Mouse (Mus musculus): ENCODE measurements at regions not wholly inside any gene's neighbourhood (a gene's known extent, or its start where the extent isn't known, plus 50 kb on each side); places are given as distances from the start of the nearest gene placed in this dataset.

DNA sequence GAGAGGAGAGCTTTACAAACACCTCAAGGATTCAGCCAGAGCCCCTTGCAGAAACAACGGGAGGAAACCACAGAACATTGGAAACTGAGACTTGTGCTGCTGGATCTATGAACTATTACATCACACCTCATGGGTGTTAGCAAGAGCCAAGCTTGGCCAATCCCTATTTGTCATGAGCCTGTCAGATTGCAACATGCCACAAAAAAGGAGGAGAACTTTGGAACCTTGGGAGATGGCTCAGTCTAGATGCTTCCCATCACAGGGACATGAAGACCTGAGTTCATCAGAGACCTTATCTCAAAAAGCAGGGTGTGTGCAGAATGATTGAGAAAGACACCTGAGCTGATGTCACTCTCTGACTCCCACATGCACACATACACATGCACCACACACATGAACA lies 68.3 kb upstream of the Onecut1 start:
- WGBS = 71% methylated on average over 1 of the region's 1 CpGs
- H3K4me2 ChIP-seq (replicated peaks) = no peak overlapping the region

DNA sequence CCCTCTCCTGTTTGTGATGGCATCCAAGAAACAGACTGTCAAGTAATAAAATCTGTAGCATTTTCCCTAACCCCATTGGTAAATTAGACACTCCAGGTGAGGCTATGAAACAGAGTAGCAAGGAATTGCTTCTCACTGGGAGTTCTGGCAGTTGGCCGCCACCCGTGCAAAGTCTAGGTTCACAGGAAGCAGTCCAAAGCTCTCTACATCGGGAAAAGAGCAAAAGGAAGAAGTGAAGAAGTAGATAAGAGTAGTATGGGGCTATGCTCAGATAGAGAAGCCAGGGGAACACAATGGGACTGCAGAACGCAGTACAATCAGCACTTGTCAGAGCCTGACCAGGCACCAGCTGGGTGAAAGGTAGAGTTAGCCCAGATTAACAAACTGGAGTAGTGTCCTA lies 65.7 kb upstream of the Onecut1 start:
- Histone ChIP-seq H3K4me1 (no peaks in the 10 kb centered on the region), H3K9ac (no peak overlapping the region), H3K4me3 (no peak overlapping the region), H3K36me3 (no peaks in the 10 kb centered on the region), H3K4me2 (replicated peaks) (no peak overlapping the region), H3K9me3 (no peaks in the 10 kb centered on the region), H3K27me3 (replicated peaks) (no peaks in the 10 kb centered on the region), H3K27ac (no peak overlapping the region)
- ATAC-seq (ENCODE audit: low FRiP score, low read depth) = no peak
- 87% methylated on average over 4 of the region's 4 CpGs for WGBS

More for the DNA sequence above, 68.3 kb upstream of the Onecut1 start:
- no peaks in the 10 kb centered on the region for H3K4me1 ChIP-seq
- H3K4me3 ChIP-seq = no peak overlapping the region
- H3K36me3 ChIP-seq = no peaks in the 10 kb centered on the region
- H3K9me3 ChIP-seq = no peaks in the 10 kb centered on the region
- ATAC-seq (ENCODE audit: low FRiP score, low read depth) = no peak
- no peaks in the 10 kb centered on the region for H3K27me3 ChIP-seq (replicated peaks)
- H3K27ac ChIP-seq = no peak overlapping the region
- H3K9ac ChIP-seq = no peak overlapping the region

DNA sequence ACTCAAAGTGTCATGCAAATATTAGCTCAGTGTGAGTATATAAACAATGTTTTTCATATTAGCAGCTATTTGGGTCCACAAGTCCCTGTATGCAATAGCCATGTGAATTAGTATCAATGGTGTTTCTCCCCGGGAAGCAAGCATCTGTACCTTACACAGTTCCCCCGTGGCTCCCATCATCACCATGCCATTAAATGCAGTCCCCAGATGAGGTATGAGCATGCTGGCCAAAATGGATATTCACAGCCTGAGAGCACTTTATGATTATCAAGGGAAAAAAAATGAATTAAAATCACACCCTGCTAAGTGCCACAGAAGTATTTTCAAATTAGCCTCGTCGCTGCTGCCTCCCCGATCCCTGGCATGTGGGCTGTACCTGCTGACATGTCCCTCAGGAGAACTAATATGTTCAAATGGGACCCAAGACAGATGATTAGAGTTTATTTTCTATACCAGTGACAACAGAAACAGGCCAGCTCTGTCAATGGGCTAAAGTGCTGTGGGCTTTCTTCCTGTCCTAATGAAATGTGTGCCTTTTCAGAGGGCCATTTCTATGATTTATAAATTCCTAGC lies 64.4 kb upstream of the Onecut1 start:
- Histone ChIP-seq H3K36me3 (no peaks in the 10 kb centered on the region), H3K4me2 (replicated peaks) (no peak overlapping the region), H3K9me3 (no peaks in the 10 kb centered on the region), H3K9ac (no peak overlapping the region), H3K4me3 (no peak overlapping the region), H3K4me1 (no peaks in the 10 kb centered on the region), H3K27me3 (replicated peaks) (no peaks in the 10 kb centered on the region), H3K27ac (no peak overlapping the region)
- ATAC-seq (ENCODE audit: low FRiP score, low read depth) = peak; percentile 66
- 59% methylated on average over 5 of the region's 5 CpGs for WGBS

DNA sequence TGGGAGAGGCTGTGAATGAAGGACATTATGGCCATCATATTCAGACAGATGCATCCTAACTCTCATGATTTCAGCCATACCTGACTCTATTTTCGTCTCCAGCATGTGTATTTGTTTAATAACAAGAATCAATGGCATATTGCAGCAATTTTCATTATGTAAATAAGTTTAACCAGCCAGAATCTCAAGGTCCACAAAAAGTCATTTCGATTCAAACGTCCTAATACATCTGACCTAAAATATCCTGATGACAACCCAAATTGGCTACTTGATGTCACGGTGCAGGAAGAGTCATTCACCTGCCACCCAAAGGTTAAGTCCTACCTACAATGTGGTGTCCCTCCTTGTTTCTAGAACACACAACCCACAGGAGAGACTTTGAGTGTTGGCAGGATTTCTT lies 60.6 kb upstream of the Onecut1 start:
- no peak overlapping the region for H3K4me2 ChIP-seq (replicated peaks)
- H3K4me3 ChIP-seq = no peak overlapping the region
- no peaks in the 10 kb centered on the region for H3K36me3 ChIP-seq
- no peak overlapping the region for H3K27ac ChIP-seq
- no peak overlapping the region for H3K9ac ChIP-seq
- WGBS = 82% methylated on average over 4 of the region's 4 CpGs
- no peaks in the 10 kb centered on the region for H3K27me3 ChIP-seq (replicated peaks)
- H3K9me3 ChIP-seq = no peaks in the 10 kb centered on the region
- no peaks in the 10 kb centered on the region for H3K4me1 ChIP-seq
- ATAC-seq (ENCODE audit: low FRiP score, low read depth) = no peak

DNA sequence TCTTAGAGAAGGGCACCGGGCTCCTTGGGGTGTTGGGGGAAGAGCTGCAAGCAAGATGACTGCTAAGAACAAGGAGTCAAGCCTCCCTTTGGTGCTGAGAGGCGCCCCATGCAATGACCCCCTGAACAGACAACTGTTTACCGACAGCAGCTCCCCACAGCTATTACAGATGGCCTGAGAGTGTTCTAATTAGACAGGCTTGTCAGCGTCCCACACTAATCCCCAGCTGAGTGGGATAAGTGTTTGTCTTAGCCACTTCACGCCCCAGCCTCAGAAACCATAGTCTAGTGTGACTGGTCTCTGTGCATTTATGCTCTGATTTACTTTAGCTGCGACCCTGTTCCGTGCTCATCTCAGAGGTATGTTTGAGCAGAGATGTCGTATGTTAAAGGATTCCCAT lies 50.3 kb upstream of the Onecut1 start:
- no peak for ATAC-seq (ENCODE audit: low FRiP score, low read depth)
- H3K4me1 ChIP-seq = no peaks in the 10 kb centered on the region; the same call in 1 of the 2 replicates
- 34% methylated on average over 8 of the region's 8 CpGs for WGBS
- no peak overlapping the region for H3K4me3 ChIP-seq
- no peaks in the 10 kb centered on the region for H3K9me3 ChIP-seq
- no peak overlapping the region for H3K9ac ChIP-seq
- H3K36me3 ChIP-seq = no peaks in the 10 kb centered on the region
- no peak overlapping the region for H3K4me2 ChIP-seq (replicated peaks)
- no peaks in the 10 kb centered on the region for H3K27me3 ChIP-seq (replicated peaks)
- no peak overlapping the region for H3K27ac ChIP-seq
